Mouse (Mus musculus) kidney, adult 18-20 months (tissue): ENCODE results near the gene Trio.

ENCODE experiments used
- DNase-seq: peaks from one replicate; pipeline ENCODE4 v3.0.0; 2021

Trio gene

DNA sequence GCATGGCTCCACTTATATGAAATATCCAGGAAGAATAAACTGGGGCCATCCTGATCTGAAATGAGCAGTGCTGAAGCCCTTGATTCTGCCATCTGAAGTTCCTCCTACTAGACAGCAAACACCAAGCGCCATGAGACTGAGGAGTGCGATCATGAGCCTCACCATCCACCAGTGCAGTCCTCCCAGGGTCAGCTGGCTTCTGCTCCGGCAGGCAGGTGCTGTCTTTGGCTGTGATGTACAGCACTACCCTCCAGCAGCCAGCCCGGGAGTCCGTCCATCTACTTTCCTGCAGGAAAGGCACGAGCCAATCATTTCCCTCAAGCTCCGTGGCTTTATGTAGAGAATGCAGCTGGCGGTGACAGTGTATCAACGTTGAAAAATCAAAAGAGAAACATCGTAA, 10.0 kb upstream of the Trio start:
- DNase-seq, result no peak

DNA sequence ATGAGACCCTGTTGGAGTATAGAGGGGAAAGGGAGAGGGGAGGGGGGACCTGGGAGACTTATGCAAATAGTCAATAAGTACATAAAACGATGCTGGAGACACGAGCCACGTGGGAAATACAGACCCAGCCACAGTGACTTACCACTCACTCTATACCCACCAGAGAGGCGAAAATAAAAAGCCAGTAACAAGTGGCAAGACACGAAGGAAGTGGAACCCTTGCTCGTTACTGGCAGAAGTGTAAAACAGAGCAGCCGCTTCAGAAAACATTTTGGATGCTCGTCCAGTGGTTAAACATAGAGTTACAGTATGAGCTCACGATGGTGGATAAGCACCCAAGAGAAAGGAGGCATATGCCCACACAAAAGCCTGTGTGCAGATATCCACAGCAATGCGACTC, 9.0 kb upstream of the Trio start:
- DNase-seq, result no peak

DNA sequence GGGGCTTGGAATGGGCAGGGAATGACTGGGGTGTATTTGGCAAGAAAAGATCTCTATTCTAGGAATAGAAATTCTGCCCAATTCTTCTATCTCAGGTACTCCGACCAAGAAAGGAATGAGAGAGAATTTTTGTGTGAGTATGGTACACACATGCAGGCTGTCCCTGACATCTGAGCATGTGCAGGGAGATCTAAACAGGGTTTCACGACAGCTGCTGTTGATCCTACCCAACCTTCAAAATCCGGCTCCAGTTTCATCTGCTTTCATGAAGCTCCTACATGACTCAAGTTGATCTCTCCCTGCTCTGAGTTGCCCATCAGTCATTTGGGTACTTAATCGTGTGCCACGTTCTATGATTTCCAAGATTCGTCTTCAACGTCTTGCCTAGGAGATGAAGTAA, 3.7 kb upstream of the Trio start:
- no peak for DNase-seq

DNA sequence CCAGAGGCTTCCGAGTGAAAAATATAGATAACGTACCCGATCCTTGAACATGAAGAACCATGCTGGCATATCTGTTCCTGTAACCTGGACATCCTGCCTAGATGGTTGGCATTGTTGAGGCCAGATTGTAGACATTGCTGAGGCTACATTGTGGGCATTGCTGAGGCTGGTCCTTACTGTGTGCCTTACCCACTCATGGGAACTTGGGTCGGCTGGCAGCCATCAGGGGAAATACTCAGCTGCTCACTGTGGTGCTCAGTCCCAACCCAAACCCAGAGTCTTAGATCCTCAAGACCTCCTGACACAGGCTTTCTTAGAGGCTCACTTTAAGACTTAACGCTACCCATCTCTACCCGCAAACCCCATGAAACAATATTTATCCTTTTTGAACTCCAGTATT, 2.9 kb upstream of the Trio start:
- no peak for DNase-seq

DNA sequence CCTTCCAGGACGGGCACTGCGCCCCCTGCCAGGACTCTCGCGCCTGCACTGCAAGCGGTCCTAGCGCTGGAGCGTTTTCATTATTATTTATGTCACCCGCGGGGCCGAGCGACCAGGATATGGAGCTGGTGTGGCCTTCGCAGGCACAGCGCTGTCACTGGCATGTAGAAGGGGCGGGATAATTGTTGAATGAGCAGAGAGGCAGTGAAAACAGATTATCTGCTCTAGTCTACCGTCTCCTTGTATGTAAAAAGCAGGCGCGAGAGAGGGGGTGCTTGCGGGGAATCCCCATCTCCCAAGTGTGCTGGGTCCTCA, 476 bp upstream of the Trio start:
- DNase-seq, result no peak

DNA sequence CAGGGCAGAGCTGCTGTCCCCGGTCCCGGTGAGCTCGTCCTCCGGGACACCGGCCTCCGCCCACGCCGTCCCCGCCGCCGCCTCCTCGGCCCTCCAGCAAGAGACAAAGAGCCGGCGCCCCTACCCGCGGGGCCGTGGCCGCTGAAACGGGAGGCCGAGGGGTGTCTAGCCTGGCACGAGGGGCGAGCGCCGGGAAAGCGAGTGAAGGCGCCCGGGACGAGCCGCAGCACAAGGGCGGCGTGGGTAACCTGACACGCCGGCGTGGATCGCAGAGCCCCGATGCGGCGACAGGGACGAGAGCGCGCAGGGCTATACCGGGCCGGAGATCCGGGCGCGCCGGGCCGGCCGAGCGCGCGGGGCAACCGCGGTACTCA, 696 bp downstream of the Trio start:
- peak; percentile 74 for DNase-seq

DNA sequence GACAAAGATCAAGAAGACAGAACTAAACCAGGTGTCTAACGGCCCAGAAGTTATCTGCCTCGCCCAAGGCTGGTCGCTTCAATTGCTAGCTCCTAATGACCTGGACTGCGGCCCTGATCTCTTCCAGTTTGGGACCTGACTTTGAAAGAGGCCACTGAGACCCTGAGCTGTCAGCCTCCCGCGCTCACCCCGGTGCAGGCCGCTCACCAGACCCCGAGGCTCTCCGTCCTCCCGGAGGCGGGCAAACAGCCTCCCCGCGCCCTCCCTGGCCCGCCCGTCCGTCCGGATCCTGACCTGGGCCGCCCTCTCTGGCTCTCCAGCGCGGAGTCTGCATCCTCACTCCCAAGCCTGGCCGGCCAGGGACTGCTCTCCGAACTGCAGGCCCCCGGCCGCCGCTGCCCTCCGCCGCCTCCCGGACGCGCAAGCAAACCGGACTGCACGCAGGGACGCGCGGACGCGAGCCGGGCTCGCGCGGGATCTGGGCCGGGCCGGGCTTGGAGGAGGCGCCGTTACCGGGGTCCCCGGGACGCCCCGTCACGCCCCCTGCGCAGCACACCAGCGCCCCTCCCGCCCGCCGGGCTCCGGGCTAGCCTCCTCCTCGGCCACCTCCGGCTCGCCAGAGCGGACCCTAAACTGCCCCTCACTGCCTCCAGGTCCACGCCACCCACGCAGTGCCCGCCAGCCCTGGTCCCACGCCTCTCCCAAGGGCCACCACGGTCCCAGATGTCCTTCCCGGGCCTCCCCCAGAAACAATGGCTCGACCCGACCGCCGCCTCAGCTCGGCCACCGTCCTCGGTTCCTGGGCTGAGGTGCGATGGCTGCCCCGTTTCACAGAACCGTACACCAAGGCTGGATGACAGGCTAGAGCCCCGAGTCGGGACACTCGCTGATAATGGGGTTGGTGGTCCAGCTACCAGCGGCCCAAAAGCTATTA, 1.4 kb downstream of the Trio start:
- DNase-seq, result peak; percentile 82

DNA sequence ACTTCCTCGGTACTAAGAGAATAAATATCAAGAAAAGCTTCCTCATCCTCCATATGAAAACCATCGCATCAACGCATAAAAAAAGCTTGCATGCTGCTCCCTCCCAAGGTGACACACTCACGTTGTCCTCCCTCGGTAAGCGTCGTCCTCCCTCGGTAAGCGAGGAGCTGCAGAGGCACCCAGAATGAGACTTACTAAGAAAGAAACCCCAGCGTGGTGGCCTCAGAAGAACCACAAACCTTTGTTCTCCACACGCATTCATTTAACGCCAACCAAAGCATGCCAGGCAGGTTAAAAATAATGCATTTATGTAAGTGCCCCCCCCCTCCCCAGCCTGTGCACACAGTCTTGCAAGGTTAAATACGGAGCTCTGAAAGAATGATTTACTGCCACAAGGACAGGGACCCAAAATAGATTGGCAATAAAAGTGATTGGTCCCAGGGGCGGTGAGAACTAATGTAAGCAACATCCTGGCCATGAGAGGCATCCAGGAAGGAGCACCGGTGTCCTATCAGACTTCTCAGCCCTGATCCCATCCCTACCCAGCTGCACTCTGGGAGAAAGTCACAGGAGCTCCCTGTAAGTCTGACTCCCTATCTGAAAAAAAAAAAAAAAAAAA, 3.9 kb downstream of the Trio start:
- DNase-seq, result no peak

DNA sequence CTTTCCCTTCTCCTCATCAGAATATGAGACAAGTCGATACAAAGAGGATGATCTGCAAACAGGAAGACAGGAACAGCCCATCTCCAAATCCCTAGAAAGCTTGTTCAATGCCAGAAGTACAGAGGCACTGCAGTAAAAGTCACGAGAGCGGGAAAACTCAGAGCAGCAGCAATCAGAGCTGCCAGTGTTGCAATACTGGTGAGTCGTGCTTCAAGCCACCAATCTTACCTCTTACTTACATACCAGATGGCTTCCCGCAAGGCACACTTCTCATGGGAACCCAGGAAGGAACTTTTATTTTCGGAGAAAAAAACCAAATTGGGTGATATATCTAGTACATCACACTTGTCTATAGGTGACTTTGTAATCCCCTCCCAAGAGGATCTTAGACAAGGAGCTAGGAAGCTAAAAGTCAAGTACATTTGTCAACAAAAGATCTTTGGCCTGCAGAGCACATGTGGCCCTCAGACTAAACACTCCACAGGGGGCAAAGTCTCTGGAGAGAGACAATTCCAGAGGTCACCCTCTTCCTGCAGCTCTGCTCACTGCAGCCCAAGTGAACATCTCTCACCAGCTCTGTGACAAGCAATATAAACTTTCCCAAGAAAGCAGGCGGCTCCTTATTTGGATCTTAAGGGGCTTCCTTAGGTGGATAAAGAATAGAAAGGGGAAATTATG, 6.1 kb downstream of the Trio start:
- DNase-seq, result no peak

DNA sequence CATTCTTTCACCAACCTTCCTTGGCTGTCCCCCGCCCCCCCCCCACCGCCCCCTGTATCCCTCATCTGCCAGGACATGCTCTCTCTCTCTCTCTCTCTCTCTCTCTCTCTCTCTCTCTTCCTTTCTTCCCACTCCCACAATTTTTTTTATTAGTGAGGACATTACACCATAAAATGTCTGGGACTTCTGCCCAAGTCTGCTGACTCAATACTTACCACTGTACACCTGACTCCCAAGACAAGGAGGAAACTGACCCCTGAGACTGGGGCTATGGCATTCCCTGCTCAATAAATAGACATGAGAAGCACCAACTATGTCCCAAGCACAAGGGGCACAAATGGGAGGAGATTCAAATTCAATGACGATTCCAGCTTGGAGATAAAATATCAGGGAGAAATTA, 18.1 kb downstream of the Trio start:
- DNase-seq, result no peak

DNA sequence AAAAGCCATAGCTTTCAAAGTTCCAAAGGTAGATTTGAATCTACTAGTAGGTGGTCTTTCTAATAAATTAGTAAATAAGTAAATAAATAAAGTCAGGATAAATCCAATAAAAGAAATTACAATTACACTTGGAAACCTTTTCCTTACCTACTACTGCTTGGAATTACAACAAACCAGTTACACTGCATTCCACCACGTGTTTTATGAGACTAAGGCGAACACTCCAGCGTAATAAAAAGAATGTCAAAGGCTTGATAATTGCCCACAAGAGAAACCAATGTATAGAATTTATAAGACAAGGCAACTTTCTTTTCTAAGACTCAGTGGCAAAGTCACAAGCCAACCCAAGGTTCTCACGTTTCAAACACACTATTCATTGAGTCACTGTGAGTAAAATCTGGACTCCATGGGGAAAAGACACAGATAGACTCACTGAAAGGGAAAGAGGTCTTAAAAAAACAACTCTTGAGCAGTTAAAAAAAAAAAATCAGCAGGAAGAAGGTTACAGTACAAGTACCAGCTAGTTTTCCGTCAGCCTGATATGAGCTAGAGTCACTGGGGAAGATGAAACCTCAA, 21.4 kb downstream of the Trio start:
- no peak for DNase-seq

DNA sequence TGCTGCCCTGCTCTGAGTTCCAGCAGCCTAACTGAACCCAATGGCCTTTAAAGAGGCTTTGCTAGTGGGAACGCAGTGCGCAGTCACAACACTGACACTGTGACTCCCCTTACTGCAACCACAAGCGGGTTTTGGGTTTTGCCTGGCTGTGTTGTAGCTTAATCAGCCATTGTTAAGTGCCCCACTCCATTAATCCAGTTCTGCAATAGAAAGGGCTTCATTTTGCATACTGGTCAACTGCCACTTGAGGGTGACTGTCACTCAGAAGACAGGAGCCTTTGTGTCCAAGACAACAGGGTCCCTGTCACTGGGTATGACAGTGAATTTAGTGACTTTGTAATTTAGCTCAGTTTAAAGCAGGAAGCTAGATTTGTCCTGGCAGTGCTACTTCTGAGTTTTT, 23.1 kb downstream of the Trio start:
- DNase-seq, result no peak

DNA sequence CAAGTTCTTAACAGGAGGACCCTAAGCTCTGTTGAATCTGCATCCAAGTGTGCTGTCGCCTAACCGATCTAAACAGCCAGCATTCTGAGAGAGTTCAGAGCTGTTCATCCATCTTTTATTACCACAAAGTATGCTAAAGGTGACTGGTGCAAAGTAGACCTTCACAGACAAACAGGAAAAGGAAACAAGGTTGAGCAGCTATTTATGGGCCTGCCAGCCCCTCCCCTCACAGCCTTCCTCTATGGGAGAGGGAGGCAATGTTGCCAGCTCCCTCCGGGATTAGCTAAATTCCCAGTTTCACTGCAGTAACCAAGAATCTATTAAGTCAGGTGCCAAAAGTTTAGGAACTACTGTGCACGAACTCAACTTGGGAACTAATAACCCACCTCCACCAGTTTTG, 24.3 kb downstream of the Trio start:
- DNase-seq, result no peak

DNA sequence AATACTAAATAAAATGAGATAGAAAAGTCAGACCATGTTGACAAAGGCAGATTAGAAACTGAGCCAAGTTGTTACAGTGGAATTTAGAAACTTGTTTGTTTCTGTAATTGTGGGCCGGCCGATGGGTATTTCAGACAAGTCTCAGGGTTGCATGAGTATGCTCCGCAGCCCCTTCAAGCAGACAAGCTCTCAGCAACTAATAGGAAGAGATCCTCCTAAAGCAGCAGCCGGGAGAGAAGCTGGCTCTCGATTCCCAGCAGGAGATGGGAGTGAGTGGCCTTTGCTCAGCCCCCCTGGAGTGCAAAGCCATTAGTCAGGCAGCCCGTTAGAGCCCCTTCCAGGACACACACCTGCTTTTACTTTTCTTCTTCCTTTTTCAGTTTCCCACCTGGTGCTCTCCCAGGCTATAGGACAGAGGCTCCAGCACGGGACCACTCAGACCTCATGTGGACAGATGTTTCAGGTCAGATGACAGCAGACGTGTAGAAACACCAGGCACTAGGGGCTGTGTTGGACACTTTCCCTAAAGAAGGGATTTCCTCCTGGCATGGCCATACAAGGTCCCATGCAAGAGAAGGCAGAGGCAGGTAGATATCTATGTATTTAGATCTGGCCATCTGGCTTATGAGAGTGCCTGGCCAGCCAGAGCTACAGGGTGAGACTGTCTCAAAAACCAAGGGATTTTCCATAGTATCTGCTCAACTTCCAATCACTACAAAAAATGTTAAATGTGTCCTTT, 26.9 kb downstream of the Trio start:
- peak; percentile 38 for DNase-seq

DNA sequence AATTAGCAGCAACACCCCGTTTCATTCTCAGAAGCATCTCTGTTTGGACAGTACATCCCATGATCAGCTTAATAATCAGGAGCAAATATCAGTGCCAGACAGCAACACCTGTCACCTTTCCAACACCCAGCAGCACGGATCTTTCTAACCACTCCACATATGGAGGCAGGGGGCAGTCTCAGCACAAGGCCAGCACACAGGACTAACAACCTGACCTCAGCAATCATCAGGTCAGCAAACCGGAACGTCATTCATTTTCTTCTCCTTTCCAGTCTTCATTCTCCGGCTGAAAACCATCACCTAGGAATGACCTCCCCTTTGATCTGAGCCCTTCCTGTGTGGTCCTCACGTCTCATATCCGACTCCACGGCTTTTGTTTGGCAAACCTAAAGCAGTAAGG, 27.7 kb downstream of the Trio start:
- DNase-seq, result no peak

DNA sequence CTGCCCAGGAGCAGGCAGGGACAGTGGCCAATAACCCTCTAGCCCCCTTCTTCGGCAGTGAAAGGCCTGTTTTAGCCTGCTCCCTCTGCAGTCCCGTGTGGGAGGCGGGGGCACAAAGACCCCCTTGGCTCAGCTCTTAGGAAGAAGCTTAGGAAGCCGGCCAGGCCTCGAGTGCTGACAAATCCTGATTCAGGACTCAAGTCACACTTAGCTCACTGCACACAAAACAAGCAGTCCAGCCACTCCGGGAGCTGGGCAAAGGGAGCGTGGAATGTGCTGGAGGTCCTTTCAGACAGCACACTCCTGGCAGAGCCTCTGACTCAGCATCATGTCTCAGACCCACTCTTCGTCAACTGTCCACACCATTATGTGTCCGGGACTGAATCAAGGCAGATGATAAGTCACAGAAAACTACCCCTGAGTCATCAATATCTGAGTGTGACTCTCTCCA, 28.2 kb downstream of the Trio start:
- DNase-seq, result peak; percentile 47

DNA sequence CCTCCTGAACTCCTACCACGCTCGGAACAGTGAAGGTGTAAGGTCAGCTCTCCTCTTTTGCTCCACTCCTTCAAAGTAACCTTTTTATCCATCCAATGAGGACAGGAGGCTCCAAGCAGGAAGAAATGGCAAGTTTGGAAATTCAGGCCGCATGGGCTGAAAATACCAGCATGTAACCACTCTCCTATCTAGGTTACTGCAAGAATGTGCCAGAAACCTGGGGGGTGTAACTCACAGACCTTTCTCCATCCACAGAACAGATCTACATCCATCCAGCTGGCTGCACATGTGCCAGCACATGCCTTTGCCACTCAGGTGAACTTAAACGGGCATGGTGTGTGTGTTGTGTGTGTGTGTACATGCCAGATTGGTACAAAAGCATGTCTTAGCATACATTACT, 28.9 kb downstream of the Trio start:
- DNase-seq, result no peak

DNA sequence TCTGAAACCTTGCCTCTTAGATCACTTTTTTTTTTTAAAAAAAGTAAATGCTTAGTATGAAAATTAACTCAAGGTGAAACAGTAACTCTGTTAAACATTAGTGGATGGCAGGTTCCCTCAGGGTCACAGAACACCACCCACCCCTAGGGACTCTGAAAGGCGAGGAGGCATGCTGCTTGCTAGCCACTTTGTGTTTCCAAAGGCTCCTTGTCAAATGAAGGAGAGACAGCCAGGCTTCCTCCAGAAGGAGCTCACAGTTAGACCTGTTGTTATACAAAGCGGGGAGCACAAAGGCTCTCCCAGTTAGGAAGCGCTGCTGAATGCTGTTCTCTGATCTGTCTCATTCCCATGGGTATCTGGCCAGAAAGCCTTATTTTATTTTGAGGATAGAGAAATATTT, 30.2 kb downstream of the Trio start:
- peak; percentile 70 for DNase-seq

DNA sequence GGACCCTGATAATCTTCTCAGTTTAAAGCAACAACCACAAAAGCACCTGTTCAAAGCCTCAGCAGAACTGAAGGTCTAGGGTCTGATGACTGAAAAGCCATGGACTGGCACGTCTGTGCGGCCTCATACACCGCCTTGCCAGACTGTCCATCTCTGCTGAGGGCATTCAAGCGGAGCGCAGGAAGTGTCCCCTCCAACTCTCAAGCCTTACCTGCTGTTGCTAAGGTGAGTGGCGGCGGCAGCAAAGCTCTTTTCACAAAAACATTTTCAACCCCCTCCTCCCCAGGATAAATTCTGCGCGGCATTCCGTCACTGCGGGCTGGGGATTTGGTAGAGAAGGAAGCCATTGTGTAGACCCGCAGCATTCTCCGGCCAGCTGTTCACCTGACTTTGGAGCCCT, 30.8 kb downstream of the Trio start:
- peak; percentile 58 for DNase-seq

DNA sequence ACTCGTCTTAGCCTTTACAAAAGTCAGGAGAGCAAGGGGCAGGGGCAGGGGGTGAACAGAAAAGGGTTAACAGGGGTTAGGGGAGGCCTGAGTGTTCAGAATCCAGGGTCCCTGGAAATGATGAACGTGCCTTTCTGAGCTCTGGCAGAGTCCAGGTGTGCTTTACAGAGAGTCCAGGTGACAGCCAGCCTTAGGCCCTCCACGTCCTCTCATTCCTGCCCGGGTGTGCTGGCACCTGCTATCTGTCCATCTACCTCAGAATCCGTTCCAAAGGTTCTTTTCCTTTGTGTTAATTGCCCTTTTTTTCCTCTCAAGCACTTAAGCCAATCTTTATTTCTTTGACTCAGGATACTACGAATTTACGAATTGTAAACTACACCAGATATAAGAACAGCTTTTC, 32.1 kb downstream of the Trio start:
- no peak for DNase-seq

DNA sequence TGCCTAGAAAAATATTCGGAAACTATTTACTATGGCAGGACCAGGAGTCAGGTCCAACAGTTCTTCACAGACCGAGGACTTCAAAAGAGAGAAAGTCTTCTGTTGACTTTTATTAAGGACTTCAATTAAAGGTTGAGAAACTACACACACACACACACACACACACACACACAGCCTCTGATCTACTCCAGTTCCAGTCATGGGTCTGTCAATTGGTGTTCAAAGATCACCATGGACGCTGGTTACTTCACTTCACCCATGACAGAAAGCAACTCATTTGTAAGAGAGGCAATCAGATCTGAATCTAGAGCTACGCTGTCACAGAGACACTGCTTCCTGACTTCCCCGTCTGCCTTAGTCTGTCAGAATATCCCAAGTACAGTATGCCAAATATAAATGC, 33.1 kb downstream of the Trio start:
- DNase-seq, result no peak

DNA sequence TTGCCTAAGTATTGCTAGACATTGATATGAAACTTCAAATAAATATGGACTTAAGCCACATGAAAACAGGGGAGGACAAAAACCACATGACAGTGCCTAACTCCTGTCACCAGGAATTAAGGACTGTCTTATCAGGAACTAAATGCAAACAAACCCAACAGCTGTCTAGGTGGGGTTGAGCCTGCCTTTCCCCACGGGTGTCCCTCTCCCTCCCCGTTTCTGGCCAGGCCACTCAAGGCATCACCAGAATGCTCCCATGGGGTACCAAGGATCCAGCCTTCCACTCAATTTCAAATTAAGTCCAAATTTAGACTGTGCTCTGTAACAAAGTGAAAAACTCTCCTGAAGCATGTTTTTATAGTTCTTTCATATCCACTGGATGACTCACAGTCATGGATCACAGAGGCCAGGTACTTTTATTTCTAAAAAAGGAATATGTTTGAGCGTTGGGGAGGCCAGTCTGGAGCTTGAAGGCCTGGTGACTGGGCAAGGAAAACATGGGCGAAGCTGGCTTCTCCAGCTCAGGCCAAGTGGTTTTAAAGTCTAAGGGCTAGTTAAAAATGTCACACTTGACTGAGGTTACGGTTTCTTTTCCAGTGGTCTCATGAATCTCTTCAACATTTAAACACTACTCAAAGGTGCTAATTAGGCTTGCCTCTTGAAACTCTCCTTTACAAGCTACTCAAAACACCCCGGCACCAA, 33.6 kb downstream of the Trio start:
- no peak for DNase-seq
